Mouse (Mus musculus) cortical plate, adult 2 months (tissue): Measurements from ENCODE around the gene Nckap5. TPM values are rescaled to one million over a fixed set of nuclear protein-coding genes. Genes with fewer than 3 reads are reported as not detected.

Source experiments
- H3K27ac ChIP-seq: fragments of 200-500 bp; 2 replicates; pipeline ENCODE4 v1.5.1; 2012; ENCODE audit warnings: low read length, control low read depth, inconsistent platforms; ENCODE audit not compliant: insufficient read depth
- H3K4me1 ChIP-seq: fragments of 200-500 bp; 2 replicates; pipeline ENCODE4 v1.6.1; 2011; ENCODE audit warnings: low read length; ENCODE audit not compliant: control insufficient read depth, insufficient read depth
- H3K4me3 ChIP-seq: fragments of 200-500 bp; 2 replicates; pipeline ENCODE4 v1.5.1; 2011; ENCODE audit warnings: mild to moderate bottlenecking, low read length, control low read depth; ENCODE audit not compliant: insufficient read depth
- CTCF ChIP-seq: fragments of 200-500 bp; IDR thresholded peaks from 2 replicates; pipeline ENCODE4 v1.5.1; 2011; ENCODE audit warnings: mild to moderate bottlenecking, control low read depth, low read length; ENCODE audit not compliant: insufficient read depth; ENCODE audit errors: extremely low read depth
- POLR2A ChIP-seq: fragments of 200-500 bp; IDR thresholded peaks from 2 replicates; pipeline ENCODE4 v1.6.1; 2011; ENCODE audit warnings: mild to moderate bottlenecking, low read length, control low read depth; ENCODE audit not compliant: insufficient read depth; ENCODE audit errors: extremely low read depth
- polyA plus RNA-seq: library from polyadenylated mRNA; depleted of rRNA; stranded (reverse); fragments of >200 nt; gene quantifications from 2 replicates; pipeline ENCODE4 v1.2.3, GENCODE M21; 2012

Gene Nckap5
- polyA plus RNA-seq, 1 experiment, result 3.1 TPM

- TF ChIP-seq CTCF (no peak), POLR2A (no peak)
- Histone ChIP-seq H3K4me3 (no peak overlapping the region), H3K4me1 (no peaks in the 10 kb centered on the region), H3K27ac (no peak overlapping the region)
Observed at GRCm38 (mm10) chr1:126766971-126767370, 63.6 kb downstream of the Nckap5 start.

- Histone ChIP-seq H3K27ac (no peak overlapping the region), H3K4me3 (no peak overlapping the region), H3K4me1 (no peaks in the 10 kb centered on the region)
- TF ChIP-seq POLR2A, result no peak
- no peak for TF ChIP-seq CTCF
Observed at GRCm38 (mm10) chr1:126765506-126766170, 65.0 kb downstream of the Nckap5 start.

- TF ChIP-seq CTCF (no peak), POLR2A (no peak)
- H3K4me1 ChIP-seq, result no peaks in the 10 kb centered on the region
- no peak overlapping the region for H3K4me3 ChIP-seq
- no peak overlapping the region for H3K27ac ChIP-seq
Observed at GRCm38 (mm10) chr1:126764201-126764600, 66.4 kb downstream of the Nckap5 start.

- H3K4me3 ChIP-seq, result no peak overlapping the region
- no peak overlapping the region for H3K27ac ChIP-seq
- H3K4me1 ChIP-seq, result no peaks in the 10 kb centered on the region
- TF ChIP-seq POLR2A, result no peak
- no peak for TF ChIP-seq CTCF
Observed at GRCm38 (mm10) chr1:126763192-126763591, 67.4 kb downstream of the Nckap5 start.

- TF ChIP-seq CTCF, result no peak
- TF ChIP-seq POLR2A, result no peak
- no peaks in the 10 kb centered on the region for H3K4me1 ChIP-seq
- H3K27ac ChIP-seq, result no peak overlapping the region
- no peak overlapping the region for H3K4me3 ChIP-seq
Observed at GRCm38 (mm10) chr1:126760386-126760785, 70.2 kb downstream of the Nckap5 start.

- Histone ChIP-seq H3K4me3 (no peak overlapping the region), H3K27ac (no peak overlapping the region), H3K4me1 (no peaks in the 10 kb centered on the region)
- TF ChIP-seq POLR2A, result no peak
- TF ChIP-seq CTCF, result no peak
Observed at GRCm38 (mm10) chr1:126755682-126756081, 74.9 kb downstream of the Nckap5 start.

GRCm38 (mm10) chr1:126753611-126754010 lies 77.0 kb downstream of the Nckap5 start:
- TF ChIP-seq CTCF, result no peak
- no peak for TF ChIP-seq POLR2A
- Histone ChIP-seq H3K27ac (no peak overlapping the region), H3K4me3 (no peak overlapping the region), H3K4me1 (no peaks in the 10 kb centered on the region)

GRCm38 (mm10) chr1:126752247-126753037 lies 78.2 kb downstream of the Nckap5 start:
- TF ChIP-seq CTCF (no peak), POLR2A (no peak)
- Histone ChIP-seq H3K4me3 (no peak overlapping the region), H3K4me1 (no peaks in the 10 kb centered on the region), H3K27ac (no peak overlapping the region)

- Histone ChIP-seq H3K27ac (no peak overlapping the region), H3K4me1 (no peaks in the 10 kb centered on the region), H3K4me3 (no peak overlapping the region)
- TF ChIP-seq CTCF, result no peak
Observed at GRCm38 (mm10) chr1:126751137-126751536, 79.5 kb downstream of the Nckap5 start.

GRCm38 (mm10) chr1:126750156-126750555 lies 80.4 kb downstream of the Nckap5 start:
- TF ChIP-seq CTCF, result no peak
- no peak for TF ChIP-seq POLR2A
- Histone ChIP-seq H3K4me3 (no peak overlapping the region), H3K4me1 (no peaks in the 10 kb centered on the region), H3K27ac (no peak overlapping the region)

GRCm38 (mm10) chr1:126747914-126748313 lies 82.7 kb downstream of the Nckap5 start:
- H3K27ac ChIP-seq, result no peak overlapping the region
- H3K4me3 ChIP-seq, result no peak overlapping the region
- TF ChIP-seq CTCF (no peak), POLR2A (no peak)

More at GRCm38 (mm10) chr1:126747914-126748313, 82.7 kb downstream of the Nckap5 start:
- no peaks in the 10 kb centered on the region for H3K4me1 ChIP-seq
